Mouse (Mus musculus) intestine, embryonic 14.5 days (tissue): ENCODE data around the gene Ccnb3. TPM values are rescaled to one million over a fixed set of nuclear protein-coding genes. Genes with fewer than 3 reads are reported as not detected.
"Not testable (repeated sequence)": the region's sequence is repeated elsewhere in the genome, so short reads cannot be mapped to it uniquely, and the experiment has no call there.

Experiments
- ATAC-seq: fragments of 200-750 bp; cut with Nextera tagmentation; replicated peaks from 2 replicates; pipeline ENCODE4 v1.8.0; 2017; ENCODE audit warnings: low read depth, moderate number of reproducible peaks, moderate TSS enrichment, moderate library complexity; ENCODE audit not compliant: low FRiP score, low TSS enrichment
- DNase-seq: peaks from one replicate; pipeline ENCODE4 v3.0.0-alpha.2; 2018; ENCODE audit warnings: low spot score
- H3K27ac ChIP-seq: fragments of 300-500 bp; sonication (generic); 2 replicates; pipeline ENCODE4 v1.5.1; 2014; ENCODE audit warnings: low read depth, mild to moderate bottlenecking, control low read depth
- H3K27me3 ChIP-seq: fragments of 300-500 bp; sonication (generic); replicated peaks from 2 replicates; pipeline ENCODE4 v1.6.1; 2014; ENCODE audit warnings: low read length, control low read depth; ENCODE audit not compliant: control insufficient read depth, insufficient read depth
- H3K36me3 ChIP-seq: fragments of 300-500 bp; sonication (generic); 2 replicates; pipeline ENCODE4 v1.6.1; 2014; ENCODE audit warnings: low read length, control low read depth; ENCODE audit not compliant: control insufficient read depth, insufficient read depth
- H3K4me1 ChIP-seq: fragments of 300-500 bp; sonication (generic); replicated peaks from 2 replicates; pipeline ENCODE4 v1.6.1; 2014; ENCODE audit warnings: low read length, control low read depth, mixed read lengths; ENCODE audit not compliant: control insufficient read depth, insufficient read depth
- H3K4me2 ChIP-seq: fragments of 300-500 bp; sonication (generic); 2 replicates; pipeline ENCODE4 v1.6.1; 2014; ENCODE audit warnings: low read length
- H3K4me3 ChIP-seq: fragments of 300-500 bp; sonication (generic); 2 replicates; pipeline ENCODE4 v1.5.1; 2014; ENCODE audit warnings: low read depth, low read length, control low read depth, mixed read lengths
- H3K9ac ChIP-seq: fragments of 300-500 bp; sonication (generic); 2 replicates; pipeline ENCODE4 v1.6.1; 2014; ENCODE audit warnings: mild to moderate bottlenecking, low read length
- H3K9me3 ChIP-seq: fragments of 300-500 bp; sonication (generic); 2 replicates; pipeline ENCODE4 v1.6.1; 2016; ENCODE audit warnings: low read length, control low read depth; ENCODE audit not compliant: control insufficient read depth
- WGBS: fragments of 180-500 bp; shearing (Covaris S2); extraction: QIAGEN DNeasy Blood & Tissue Kit; methylation state at CpG from one replicate; pipeline ENCODE4 v1.1.7; 2014; 5-methylcytosine and 5-hydroxymethylcytosine counted together
- polyA plus RNA-seq: library from polyadenylated mRNA; unstranded; fragments of >200 nt; fragmentation: Nextera tagmentation; extraction: Ambion mirVana; gene quantifications from 2 replicates; pipeline ENCODE4 v1.2.1, GENCODE M21; 2014

The Ccnb3 gene
- polyA plus RNA-seq, 1 experiment from 2014 or later, result 0.07 TPM

DNA sequence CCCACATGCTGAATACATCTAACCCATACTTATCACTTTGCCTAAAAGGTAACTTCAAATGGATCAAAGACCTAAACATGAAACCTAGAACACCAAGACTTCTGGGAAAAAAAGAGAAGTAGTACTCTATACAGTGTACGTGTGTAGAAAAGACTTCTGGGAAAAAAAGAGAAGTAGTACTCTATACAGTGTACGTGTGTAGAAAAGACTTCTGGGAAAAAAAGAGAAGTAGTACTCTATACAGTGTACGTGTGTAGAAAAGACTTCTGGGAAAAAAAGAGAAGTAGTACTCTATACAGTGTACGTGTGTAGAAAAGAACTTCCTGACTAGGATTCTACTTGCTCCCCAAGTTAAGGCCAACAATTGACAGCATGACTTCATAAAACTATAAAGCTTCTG, 57.5 kb downstream of the Ccnb3 start:
- 89% methylated on average over 2 of the region's 4 CpGs for WGBS
- not testable (repeated sequence) for DNase-seq, H3K4me2 ChIP-seq

DNA sequence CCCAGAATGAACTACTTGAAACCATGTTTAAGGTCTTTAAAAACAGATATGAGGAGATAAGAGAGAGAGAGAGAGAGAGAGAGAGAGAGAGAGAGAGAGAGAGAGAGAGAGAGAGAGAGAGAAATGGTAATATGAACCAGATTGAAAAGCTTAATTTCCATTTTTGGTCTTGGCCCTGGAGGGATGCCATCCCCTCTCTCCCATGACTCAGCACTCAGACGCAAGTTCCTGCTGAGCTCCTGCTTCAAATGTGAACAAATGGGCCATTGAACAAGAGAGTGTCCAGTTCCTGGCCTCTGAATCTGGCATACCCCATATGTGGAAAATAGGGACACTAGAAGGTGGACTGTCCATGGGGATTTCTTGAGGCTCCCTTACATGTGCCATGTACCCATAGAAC, 69.5 kb downstream of the Ccnb3 start:
- Histone ChIP-seq H3K36me3 (no peaks in the 10 kb centered on the region), H3K9me3 (no peaks in the 10 kb centered on the region), H3K9ac (no peak overlapping the region), H3K27ac (no peak overlapping the region), H3K4me2 (no peak overlapping the region), H3K27me3 (no peaks in the 10 kb centered on the region), H3K4me3 (no peak overlapping the region), H3K4me1 (no peaks in the 10 kb centered on the region)
- DNase-seq (no peak), ATAC-seq (no peak)
- WGBS, result 64% methylated on average over 1 of the region's 1 CpGs

More for the DNA sequence above, 57.5 kb downstream of the Ccnb3 start:
- not testable (repeated sequence) for H3K27me3 ChIP-seq, H3K4me1 ChIP-seq, H3K36me3 ChIP-seq, H3K27ac ChIP-seq, H3K9me3 ChIP-seq, ATAC-seq, H3K4me3 ChIP-seq, H3K9ac ChIP-seq

DNA sequence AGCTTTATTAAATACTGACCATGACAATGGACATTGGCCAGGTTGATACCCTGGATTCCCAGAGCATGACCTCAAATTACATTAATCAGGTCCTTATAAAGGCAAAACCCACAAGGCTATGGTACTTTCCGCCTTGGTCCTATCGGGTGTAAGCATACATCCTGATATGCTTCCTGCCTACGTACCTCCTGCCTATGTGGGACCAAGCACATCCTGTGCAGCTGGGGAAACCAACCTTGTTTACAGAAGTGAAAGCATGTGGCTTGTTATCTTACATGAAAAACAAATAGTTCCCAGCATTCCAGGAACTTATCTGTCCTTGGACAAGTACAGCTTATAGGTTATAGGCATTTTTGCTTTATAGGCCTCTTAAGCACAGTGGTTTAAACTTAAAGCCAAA, 72.8 kb downstream of the Ccnb3 start:
- no peak overlapping the region for H3K27ac ChIP-seq
- no peaks in the 10 kb centered on the region for H3K4me1 ChIP-seq
- H3K4me2 ChIP-seq, result no peak overlapping the region
- DNase-seq (no peak), ATAC-seq (no peak)
- H3K9ac ChIP-seq, result no peak overlapping the region
- H3K4me3 ChIP-seq, result no peak overlapping the region
- no peaks in the 10 kb centered on the region for H3K36me3 ChIP-seq
- H3K9me3 ChIP-seq, result no peaks in the 10 kb centered on the region
- no peaks in the 10 kb centered on the region for H3K27me3 ChIP-seq
- 84% methylated on average over 3 of the region's 3 CpGs for WGBS

Other genes starting within 250 kb of the Ccnb3 start
- not detected in 2 replicates for gene Akap4, start 25.9 kb upstream of the Ccnb3 start, polyA plus RNA-seq